11 mouse cellular contexts compared by ENCODE assay signal in the genomic region with DNA sequence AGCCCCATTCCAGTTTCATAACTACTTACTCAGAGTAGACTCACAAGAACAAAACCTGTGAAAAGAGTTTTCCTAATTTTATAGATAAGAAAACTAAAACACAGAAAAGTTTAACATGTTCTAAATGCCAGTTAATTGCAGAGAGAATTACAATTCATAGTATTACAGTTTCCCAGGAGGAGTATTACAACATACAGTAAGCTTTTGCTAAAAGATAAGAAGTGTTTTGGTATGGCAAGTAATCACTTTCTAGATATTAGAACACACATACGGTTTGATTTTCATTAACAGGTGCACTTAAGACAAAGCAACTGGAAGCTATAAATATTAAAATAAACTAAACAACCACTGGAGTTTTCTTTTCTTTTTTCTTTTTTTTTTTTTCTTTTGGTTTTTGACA. TPM values are rescaled to one million over a fixed set of nuclear protein-coding genes. Genes with fewer than 3 reads are reported as not detected.
DNase-seq lines count a peak whose midpoint lies in the region; ATAC-seq lines count a peak whose summit lies in the region.
"Had no signal": no experiment of that assay in that cellular context is flagged by ENCODE, and none has a peak within 500 bp of the region (broad histone marks: within the 10 kb centered on the region; RNA-seq: fewer than 3 reads in every experiment).

No protein-coding gene starts in this region.

- H3K9me3 ChIP-seq in kidney, embryonic 16.5 days (ENCODE audit: low read length) = no peaks in the 10 kb centered on the region
- no peaks in the 10 kb centered on the region for H3K9me3 ChIP-seq in embryonic facial prominence, embryonic 13.5 days
- H3K9me3 ChIP-seq in hindbrain, embryonic 16.5 days (ENCODE audit: control insufficient read depth, low read length) = no peaks in the 10 kb centered on the region
- no peaks in the 10 kb centered on the region for H3K9me3 ChIP-seq in midbrain, embryonic 15.5 days

- 0 out of 2 replicates have a peak, but pooled peaks cover 3% of the 10 kb centered on the region for H3K36me3 ChIP-seq in kidney, embryonic 16.5 days (ENCODE audit: insufficient read depth, low read length)
- peaks cover 9% of the 10 kb centered on the region for H3K36me3 ChIP-seq in embryonic facial prominence, embryonic 13.5 days
- no peaks in the 10 kb centered on the region for H3K36me3 ChIP-seq in hindbrain, embryonic 16.5 days (ENCODE audit: control insufficient read depth, insufficient read depth, low read length)
- no peaks in the 10 kb centered on the region for H3K36me3 ChIP-seq in midbrain, embryonic 15.5 days (replicated peaks)

- no peak for DNase-seq in kidney, adult 11 months
- DNase-seq in cerebellum, postnatal 14 days = no peak
- DNase-seq: gastrocnemius, postnatal 14 days; kidney, postnatal 4 days; left cerebral cortex, postnatal 4 days; spleen, adult 18-20 months had no signal

- H3K27ac ChIP-seq in kidney, embryonic 16.5 days (ENCODE audit: low read length) = no peak overlapping the region
- H3K27ac ChIP-seq in embryonic facial prominence, embryonic 13.5 days = no peak overlapping the region
- no peak overlapping the region for H3K27ac ChIP-seq in hindbrain, embryonic 16.5 days (ENCODE audit: low read depth, low read length)
- no peak overlapping the region for H3K27ac ChIP-seq in midbrain, embryonic 15.5 days

- H3K27me3 ChIP-seq in kidney, embryonic 16.5 days (ENCODE audit: insufficient read depth, low read length) = no peaks in the 10 kb centered on the region
- H3K27me3 ChIP-seq in embryonic facial prominence, embryonic 13.5 days = no peaks in the 10 kb centered on the region
- H3K27me3 ChIP-seq in hindbrain, embryonic 16.5 days (replicated peaks; ENCODE audit: control insufficient read depth, insufficient read depth, low read length) = no peaks in the 10 kb centered on the region
- H3K27me3 ChIP-seq in midbrain, embryonic 15.5 days (replicated peaks) = no peaks in the 10 kb centered on the region

- H3K9ac ChIP-seq in kidney, embryonic 16.5 days (replicated peaks; ENCODE audit: low read length) = no peak overlapping the region
- H3K9ac ChIP-seq in embryonic facial prominence, embryonic 13.5 days = no peak overlapping the region
- no peak overlapping the region for H3K9ac ChIP-seq in hindbrain, embryonic 16.5 days (ENCODE audit: low read depth, low read length)
- H3K9ac ChIP-seq in midbrain, embryonic 15.5 days = no peak overlapping the region

- no peak overlapping the region for H3K4me3 ChIP-seq in kidney, embryonic 16.5 days (ENCODE audit: low read length)
- H3K4me3 ChIP-seq in embryonic facial prominence, embryonic 13.5 days = 0 out of 2 replicates have a peak overlapping the region, but pooled peaks have one; percentile 9
- no peak overlapping the region for H3K4me3 ChIP-seq in hindbrain, embryonic 16.5 days (ENCODE audit: low read length)
- H3K4me3 ChIP-seq in midbrain, embryonic 15.5 days = no peak overlapping the region

- peak overlapping the region; percentile 75 for H3K4me2 ChIP-seq in kidney, embryonic 16.5 days (replicated peaks; ENCODE audit: low read depth, low read length)
- H3K4me2 ChIP-seq in embryonic facial prominence, embryonic 13.5 days = peak overlapping the region; percentile 81
- peak overlapping the region; percentile 71 for H3K4me2 ChIP-seq in hindbrain, embryonic 16.5 days (ENCODE audit: low read length)
- peak overlapping the region; percentile 87; the same call in 1 of the 2 replicates for H3K4me2 ChIP-seq in midbrain, embryonic 15.5 days

- H3K4me1 ChIP-seq in kidney, embryonic 16.5 days (ENCODE audit: insufficient read depth, low read length) = peaks cover 9% of the 10 kb centered on the region
- peaks cover 16% of the 10 kb centered on the region for H3K4me1 ChIP-seq in embryonic facial prominence, embryonic 13.5 days
- H3K4me1 ChIP-seq in hindbrain, embryonic 16.5 days (ENCODE audit: control insufficient read depth, insufficient read depth, low read depth, low read length) = peaks cover 17% of the 10 kb centered on the region
- peaks cover 24% of the 10 kb centered on the region for H3K4me1 ChIP-seq in midbrain, embryonic 15.5 days

- WGBS in kidney, embryonic 16.5 days = 68% methylated on average over 1 of the region's 1 CpGs
- 87% methylated on average over 1 of the region's 1 CpGs for WGBS in embryonic facial prominence, embryonic 13.5 days
- WGBS in hindbrain, embryonic 16.5 days = 64% methylated on average over 1 of the region's 1 CpGs
- WGBS in midbrain, embryonic 15.5 days = 79% methylated on average over 1 of the region's 1 CpGs

- no peak for ATAC-seq in kidney, embryonic 16.5 days (ENCODE audit: low FRiP score, low TSS enrichment)
- ATAC-seq in embryonic facial prominence, embryonic 13.5 days (ENCODE audit: insufficient number of reproducible peaks, insufficient read depth, low FRiP score, low TSS enrichment, low read depth) = no peak
- ATAC-seq in hindbrain, embryonic 16.5 days = no peak
- ATAC-seq in midbrain, embryonic 15.5 days (replicated peaks) = no peak
- ATAC-seq in megakaryocyte progenitor cell, adult 5-6 weeks (replicated peaks; ENCODE audit: poor library complexity) = no peak

RNA-seq across cellular contexts. Expression of gene Pigl, which starts 3.1 kb away (rescaled TPM):
- 10.9 and 13.1 TPM in 2 replicates for polyA plus RNA-seq in kidney, embryonic 16.5 days (2015; fragmentation: Nextera tagmentation; extraction: Ambion mirVana)
- 8.4 and 9.6 TPM in 2 replicates for polyA plus RNA-seq in embryonic facial prominence, embryonic 13.5 days (2015; fragmentation: Nextera tagmentation; extraction: Ambion mirVana)
- polyA plus RNA-seq in hindbrain, embryonic 16.5 days (2015; fragmentation: Nextera tagmentation; extraction: Ambion mirVana) = 8.3 and 10.8 TPM in 2 replicates
- polyA plus RNA-seq in midbrain, embryonic 15.5 days (2015; fragmentation: Nextera tagmentation; extraction: Ambion mirVana) = 8.0 and 8.6 TPM in 2 replicates
- total RNA-seq in megakaryocyte progenitor cell, adult 5-6 weeks (2015) = 6.5 and 9.2 TPM in 2 replicates
- total RNA-seq in megakaryocyte progenitor cell, adult 5-6 weeks (2017) = 2.0 and 2.4 TPM in 2 replicates

RNA-seq across cellular contexts. Expression of gene Ncor1, which starts 3.1 kb away (rescaled TPM):
- polyA plus RNA-seq in kidney, embryonic 16.5 days (2015; fragmentation: Nextera tagmentation; extraction: Ambion mirVana) = 63.2 and 102 TPM in 2 replicates
- polyA plus RNA-seq in embryonic facial prominence, embryonic 13.5 days (2015; fragmentation: Nextera tagmentation; extraction: Ambion mirVana) = 161 and 181 TPM in 2 replicates
- polyA plus RNA-seq in hindbrain, embryonic 16.5 days (2015; fragmentation: Nextera tagmentation; extraction: Ambion mirVana) = 60.1 and 135 TPM in 2 replicates
- 179 and 182 TPM in 2 replicates for polyA plus RNA-seq in midbrain, embryonic 15.5 days (2015; fragmentation: Nextera tagmentation; extraction: Ambion mirVana)
- total RNA-seq in megakaryocyte progenitor cell, adult 5-6 weeks (2015) = 354 and 377 TPM in 2 replicates
- 211 and 287 TPM in 2 replicates for total RNA-seq in megakaryocyte progenitor cell, adult 5-6 weeks (2017)
